Mouse (Mus musculus) frontal cortex, postnatal 14 days (tissue): ENCODE measurements around the gene Med18.
"Not testable (repeated sequence)": the region's sequence is repeated elsewhere in the genome, so short reads cannot be mapped to it uniquely, and the experiment has no call there.

Experiments used
- DNase-seq, 2 experiments: peaks; one replicate each; pipeline ENCODE4 v3.0.0; 2022; ENCODE audit warnings: low spot score in 2 of 2

Med18 gene

DNA sequence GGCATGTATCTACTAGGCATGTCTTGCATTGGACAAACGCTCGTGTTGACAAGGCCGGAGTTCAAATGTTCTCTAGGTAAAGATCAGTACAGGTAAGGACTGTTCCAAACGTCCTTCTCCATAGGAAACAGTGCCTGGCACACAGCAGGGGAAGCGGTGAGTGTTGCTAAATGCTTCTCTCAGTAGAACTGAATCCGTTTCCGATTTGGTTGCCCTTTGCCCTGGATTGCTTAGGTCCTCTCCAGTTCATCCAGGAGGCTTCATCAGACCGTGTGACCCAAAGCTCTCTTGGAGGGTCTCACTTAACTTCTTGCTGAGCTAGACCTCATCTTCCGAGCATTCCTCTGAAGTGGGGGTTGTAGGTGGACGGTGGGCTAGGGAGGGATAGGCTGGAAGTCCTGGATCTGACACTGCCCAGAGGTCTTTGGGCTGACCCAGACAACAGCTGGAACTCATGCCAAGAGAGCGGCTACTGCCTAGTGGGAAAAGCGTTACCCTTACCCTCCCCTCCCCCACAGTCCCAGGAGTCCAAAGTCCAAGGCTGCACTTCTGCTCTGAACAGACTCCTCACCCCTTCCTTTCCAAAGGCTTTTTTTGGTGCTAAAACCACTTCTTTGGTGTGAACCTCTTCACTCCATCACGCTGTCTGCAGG lies 19.4 kb upstream of the Med18 start:
- no peak for DNase-seq

DNA sequence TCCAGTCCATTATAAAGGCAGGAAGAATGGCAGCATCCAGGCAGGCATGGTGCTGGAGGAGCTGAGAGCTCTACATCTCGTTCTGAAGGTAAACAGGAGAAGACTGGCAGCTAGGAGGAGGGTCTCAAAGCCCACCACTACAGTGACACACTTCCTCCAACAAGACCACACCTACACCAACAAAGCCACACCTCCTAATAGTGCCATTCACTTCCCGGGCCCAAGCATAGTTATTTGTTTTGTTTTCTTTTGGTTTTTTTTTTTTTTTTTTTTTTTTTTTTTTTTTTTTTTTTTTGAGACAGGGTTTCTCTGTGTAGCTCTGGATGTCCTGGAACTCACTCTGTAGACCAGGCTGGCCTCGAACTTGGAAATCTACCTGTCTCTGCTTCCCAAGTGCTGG lies 18.4 kb upstream of the Med18 start:
- not testable (repeated sequence) for DNase-seq

DNA sequence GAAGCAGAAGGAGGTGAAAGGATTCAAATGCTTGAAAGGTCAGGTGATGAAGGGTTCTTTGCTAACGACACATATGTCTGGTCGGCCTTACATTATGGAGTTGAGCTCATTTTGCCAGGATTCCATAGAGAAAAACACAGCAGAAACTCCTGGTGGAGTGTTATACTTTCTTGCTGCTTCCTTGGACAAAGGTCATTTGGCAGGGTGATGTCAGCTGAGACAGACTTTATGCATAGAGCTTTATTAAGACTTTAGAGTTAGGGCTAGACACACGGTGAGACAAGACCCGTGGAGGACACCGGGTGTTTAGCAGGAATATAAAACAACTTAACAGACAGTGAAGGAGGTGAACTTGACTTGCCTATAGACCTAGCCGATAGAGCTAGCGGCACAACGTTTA lies 14.1 kb upstream of the Med18 start:
- DNase-seq: no peak

DNA sequence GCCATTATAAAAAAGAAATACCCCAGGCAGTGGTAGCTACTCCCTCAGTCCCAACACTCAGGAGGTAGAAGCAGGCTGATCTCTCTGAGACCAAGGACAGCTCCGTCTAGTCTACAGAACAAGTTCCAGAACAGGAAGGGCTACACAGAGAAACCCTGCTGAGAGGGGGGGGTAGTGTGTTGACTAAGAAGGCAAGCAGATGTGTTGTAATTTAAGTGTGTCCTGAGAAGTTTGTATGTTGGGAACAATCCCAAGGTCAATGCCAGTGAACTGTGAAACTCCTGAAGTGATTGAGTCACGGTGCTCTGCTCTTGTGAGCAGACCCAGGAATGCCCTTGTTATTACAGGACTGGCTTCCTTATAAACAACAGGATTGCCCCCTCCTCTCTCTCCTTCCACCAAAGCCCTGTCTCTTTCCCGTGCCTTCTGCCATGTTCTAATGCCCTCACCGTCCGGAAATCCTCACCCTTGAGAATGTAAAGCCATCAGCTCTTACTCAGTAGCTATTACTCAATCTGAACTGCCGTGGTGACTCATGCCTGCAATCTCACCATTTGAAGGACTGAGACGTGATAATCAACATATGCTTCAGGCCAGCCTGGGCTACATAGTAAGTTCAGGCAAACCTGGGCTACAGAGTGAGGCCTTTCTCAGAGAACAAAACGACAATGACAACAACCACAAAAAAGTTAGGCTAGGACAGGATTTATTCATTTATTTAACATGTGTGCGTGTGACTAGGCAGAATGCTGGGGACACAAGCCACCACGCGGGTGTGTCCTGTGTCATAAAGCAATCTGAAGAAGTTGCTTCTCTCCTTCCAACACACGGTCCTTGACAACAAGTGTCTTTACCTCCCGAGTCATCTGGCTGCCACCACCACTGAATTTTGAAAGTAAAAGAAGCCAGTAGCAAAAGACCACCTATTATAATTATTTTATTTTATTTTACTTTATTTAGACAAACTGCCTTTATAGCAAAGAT lies 12.5 kb upstream of the Med18 start:
- no peak for DNase-seq

DNA sequence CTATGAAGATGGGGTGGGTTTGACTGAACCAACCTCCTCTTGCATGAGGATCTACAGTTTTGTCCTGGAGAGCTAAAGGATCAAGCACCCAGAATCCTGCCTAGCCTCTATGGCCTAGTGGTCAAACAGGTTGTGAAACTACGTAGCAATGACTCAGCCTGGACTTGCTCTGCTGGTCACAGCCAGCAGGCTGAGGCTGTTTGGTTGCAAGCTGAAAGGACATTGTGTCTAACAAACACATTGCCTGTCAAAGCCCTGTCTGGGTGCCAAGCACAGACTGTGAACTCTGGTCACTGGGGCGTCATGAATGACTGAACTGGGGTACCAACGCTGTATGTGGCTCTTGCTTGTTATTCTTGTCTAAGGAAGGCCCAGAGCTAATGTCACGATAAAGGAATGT lies 10.9 kb upstream of the Med18 start:
- no peak for DNase-seq

DNA sequence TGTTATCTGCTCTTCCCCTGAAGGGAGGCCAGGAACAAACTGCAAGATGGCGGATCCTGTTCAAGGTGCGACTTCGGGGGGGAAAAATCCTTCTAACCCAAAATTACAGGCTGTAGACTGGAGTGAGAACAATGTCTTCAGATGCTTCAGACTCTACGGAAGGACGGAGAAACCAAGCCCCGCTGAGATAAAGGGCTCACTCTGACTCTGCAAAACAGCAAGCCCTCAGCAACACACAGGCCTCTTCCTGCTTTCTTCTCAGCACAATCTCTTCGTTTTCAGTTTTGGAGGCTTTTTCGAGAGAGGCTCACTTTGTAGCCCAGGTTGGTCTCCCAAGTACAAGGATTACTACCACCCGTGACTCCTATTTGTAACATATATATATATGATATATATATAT lies 9.7 kb upstream of the Med18 start:
- no peak for DNase-seq

DNA sequence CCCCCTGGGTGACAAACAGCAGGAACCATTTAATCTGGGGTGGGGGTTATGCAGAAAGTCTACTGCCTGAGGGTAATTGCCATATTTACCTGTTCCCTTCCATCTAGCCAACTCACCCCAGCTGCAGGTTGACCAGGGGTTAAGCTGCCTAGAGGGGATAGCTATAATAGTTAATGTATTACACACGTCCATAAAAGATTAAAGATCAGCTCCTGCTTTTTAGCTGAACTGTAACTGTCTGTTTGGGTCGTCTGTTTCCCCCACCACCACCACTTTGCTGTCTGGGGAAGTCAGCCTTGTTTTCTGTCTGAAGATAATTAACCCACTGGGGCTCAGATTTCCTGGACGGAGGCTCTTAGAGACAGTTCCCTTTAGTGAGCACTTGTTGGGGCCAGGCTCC lies 6.2 kb upstream of the Med18 start:
- no peak for DNase-seq

DNA sequence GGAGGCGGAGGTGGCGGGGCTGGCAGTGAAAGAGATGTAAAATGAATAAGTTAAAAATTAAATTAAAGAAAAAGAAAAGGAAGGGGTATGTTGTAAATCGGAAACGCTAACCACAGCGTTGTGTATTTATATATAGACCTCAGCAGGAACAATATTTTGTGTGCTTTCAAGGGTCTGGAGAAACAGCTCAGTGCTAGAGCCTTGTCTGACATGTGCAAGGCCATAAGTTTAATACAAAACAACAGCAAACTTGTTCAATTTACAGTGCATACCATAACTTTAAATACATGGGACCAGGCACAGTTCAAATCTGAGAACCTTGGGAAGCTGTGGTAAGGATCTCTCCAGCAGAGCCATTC lies 513 bp upstream of the Med18 start:
- no peak for DNase-seq

DNA sequence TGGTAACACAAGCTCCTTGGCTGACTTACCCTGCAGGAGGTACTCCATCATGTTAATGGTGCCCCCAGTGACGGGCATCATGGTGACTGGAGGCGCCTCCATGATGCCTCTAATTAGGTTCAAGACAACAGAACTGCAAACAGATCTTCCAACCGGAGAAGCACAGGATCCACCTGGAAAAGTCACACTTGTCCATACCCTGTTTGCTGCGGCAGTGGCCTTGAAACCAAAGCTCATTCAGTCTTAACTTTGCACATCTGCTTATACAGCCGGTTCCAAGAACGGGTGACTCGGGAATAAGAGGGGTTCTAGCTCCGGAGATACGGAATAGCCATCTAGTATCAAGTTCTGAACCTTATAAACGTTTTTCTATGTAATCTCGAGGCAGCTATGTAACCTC lies 885 bp downstream of the Med18 start:
- DNase-seq: no peak

DNA sequence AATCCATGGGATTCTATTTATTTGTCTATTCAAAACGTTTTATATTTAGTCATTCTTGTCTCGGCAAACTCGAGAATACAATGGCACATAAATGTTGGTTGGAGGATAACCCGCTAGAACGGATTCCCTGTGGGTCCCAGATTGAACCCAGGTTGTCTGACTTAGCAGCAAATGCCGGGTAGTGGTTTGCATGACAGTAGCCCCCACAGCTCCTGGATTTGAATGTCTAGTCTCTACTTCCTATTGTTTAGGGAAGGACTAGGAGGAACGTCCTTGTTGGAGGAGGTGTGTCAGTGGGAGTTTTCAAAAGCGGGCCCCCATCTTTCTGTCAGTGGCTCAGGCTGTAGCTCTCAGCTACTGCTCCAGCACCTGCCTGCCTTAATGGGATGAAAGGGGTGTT lies 3.5 kb downstream of the Med18 start:
- DNase-seq: no peak

DNA sequence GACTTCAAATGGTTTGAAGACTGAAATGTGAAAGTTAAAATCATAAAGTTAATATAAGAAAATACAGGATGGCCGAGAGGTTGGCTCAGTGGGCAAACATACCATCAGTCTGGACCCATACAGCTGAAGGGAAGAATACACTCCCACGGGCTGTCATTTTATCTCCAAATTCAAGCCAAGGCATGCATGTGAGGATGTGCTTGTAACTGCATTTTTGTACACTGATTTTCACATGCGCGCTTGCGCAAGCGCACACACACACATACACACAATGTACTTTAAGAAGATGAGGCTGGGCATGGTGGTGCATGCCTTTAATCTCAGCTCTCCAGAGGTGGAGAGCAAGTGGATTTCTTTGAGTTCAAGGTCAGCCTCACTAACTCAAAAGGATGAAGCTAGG lies 8.2 kb downstream of the Med18 start:
- DNase-seq: no peak

DNA sequence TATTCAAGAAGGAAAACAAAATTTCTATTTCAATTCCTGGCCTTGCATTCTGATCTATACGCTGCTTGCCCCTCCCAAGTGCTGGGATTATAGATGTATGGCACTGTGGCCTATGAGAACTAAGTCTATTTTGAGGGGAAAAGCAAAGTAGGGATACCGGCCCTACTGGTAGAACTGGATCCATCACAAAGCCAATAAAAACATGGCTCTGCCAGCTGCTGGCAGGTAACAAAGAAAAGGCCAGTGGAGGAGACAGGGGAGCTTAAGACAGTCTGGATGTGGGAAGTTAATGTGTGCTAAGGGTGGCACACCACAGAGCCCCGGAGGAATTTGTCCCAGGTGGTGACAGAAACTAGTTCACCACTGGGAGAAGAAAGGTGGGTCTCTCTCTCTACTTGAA lies 8.6 kb downstream of the Med18 start:
- no peak for DNase-seq

DNA sequence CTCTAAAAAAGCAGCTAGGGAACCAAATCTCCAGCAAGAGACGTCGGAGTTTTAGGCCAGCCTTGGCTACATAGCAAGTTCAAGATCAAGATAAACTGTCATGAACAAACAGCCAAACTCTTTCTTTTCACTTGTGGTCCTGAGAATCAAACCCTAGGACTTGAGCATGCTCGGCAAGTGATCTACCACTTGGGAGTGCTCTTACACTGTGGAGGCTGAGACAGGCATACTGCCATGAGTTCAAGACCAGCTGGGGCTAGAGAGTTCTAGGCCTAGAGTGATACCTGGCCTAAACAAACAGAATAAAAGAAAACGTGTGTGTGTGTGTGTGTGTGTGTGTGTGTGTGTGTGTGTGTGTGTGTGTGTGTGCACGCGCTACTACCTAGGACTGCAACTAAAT lies 9.5 kb downstream of the Med18 start:
- no peak for DNase-seq

DNA sequence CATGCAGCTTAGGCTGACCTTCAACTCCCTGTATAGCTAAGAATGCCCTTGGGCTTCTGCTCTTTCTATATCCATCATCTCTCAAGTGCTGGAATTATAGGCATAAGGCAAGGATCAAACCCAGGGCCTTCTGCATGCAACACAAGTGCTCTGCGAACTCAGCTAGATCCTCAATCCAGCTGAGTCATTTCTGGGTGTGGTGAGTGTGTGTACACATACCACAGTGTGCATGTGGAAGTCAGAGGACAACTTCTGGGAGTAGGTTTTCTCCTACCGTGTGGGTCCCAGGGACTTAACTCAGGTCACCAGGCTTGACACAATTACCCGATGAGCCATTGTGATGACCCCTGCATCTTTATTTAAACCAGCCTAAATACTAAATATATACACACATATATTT lies 13.9 kb downstream of the Med18 start:
- DNase-seq: no peak

DNA sequence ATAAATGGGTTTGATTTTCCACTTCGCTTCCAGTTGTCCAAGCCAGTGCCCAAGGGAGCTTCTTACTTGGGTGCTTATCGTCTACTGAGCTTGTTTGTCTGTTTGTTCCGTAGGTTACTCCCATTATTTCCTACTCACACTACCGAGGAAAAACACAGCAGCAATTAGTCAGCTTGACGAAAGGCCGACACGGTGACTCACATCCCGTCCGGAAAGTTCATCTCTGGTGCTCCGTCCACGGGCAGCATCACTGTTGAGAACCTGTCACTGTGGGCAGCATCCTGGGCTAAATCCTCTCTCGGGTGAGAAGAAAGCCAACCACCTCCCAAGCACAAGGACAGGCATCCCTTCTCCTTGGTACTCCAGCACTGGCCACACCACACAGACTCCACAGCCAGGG lies 17.6 kb downstream of the Med18 start:
- no peak for DNase-seq

DNA sequence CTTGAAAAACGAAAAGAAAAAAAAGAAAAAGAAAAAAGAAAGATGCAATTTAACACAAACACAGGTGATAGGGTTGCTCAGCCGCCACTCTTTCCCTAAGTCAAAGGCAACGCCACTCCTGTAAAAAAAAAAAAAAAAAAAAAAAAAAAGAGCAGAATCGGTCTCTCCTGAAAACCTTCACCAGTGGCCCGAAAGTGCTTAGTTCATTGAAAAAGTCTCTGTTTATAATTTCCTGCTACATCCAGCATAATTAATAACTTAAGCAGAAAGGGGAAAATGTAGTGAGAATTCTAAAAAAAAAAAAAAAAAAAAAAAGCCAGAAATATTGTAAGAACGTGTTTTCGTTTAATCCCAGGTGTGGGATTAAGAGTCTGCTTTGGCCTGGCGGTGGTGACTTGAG lies 19.2 kb downstream of the Med18 start:
- DNase-seq: no peak

DNA sequence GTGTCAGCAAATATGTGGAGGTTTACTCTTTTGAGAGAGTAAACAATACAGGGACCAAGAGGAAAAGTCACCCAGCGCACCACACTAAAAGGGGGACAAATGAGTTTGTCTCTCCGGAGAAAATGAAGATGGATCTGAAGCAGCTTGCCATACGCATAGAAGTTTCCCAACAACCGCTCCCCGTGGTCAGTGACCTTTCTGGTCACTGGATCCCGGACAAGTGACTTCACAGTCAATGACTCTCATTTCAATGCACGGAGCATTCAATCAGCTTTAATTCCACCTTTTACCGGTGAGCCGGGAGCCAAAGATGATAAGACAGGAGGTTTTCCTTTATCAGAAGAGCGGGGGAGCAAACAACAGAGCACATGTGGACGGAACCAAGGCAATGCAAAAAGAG lies 25.9 kb downstream of the Med18 start:
- no peak for DNase-seq

DNA sequence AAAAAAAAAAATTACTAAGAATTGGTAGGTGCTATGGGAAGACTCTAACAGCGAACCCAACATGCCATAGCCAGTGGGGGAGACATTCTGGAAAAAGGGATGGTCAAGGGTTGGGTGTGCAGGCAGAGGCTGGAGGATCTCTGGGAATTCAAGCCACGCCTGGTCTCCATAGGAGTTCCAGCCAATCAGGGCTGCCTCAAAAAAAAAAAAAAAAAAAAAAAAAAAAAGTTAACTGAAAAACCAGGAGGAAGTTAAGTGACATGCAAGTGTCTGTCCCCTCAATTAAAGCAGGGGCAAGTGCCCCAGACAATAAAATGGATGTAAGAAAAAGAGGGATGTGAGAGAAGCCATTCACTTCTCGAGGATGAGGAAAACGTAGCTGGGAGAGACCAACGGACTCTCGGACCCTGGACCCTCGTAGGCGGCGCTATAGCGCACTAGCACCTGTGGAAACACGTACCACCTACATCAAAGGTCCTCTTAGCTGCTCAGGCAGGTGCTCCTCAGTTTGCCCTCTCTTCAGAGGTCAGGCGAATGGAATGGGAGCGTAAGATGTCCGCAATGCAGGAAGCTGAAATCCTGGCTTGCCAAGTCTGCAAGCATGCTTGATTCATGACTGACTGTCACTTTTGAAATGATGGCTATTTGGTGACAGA lies 30.9 kb downstream of the Med18 start:
- no peak for DNase-seq

DNA sequence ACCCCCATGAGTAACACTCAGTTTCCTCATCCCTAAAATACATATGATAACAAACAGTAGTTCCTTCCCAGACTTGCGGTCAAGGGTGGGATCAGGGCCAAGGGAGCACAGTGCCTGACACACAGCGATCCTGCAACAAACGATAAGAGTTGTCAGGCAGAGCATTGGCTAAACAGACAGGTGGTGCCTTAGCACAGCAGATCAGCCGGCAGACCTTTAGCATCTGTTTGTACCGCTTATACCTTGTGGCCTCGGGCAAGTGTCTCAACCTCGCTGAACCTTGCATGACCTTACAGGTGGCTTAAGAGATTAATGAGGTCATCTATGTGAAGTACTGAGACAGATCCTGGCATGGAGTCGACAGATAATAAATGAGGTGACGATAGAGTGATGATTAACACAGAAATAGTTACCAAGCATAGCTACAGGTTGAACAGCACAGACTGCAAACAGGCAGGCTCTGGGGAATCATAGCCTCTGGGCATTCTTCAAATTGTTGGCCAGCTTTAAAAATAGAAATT lies 35.6 kb downstream of the Med18 start:
- DNase-seq: no peak

DNA sequence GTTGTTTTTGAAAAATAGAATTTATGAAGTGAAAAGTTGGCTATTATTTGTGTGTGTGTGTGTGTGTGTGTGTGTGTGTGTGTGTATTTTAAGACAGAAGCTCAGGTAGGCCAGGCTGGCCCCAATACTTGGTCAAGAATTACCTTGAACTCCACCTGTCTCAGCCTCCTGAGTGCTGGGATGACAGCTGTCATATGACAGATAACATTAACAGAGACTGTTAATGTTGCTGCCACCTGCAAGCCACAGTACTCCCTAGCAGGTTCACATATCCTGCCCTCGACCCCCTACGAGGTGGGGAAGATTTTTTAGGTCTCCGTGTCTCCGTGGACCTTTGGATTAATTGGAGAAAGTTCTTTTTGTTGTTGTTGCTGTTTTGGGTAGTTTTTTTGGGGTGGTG lies 36.2 kb downstream of the Med18 start:
- no peak for DNase-seq

DNA sequence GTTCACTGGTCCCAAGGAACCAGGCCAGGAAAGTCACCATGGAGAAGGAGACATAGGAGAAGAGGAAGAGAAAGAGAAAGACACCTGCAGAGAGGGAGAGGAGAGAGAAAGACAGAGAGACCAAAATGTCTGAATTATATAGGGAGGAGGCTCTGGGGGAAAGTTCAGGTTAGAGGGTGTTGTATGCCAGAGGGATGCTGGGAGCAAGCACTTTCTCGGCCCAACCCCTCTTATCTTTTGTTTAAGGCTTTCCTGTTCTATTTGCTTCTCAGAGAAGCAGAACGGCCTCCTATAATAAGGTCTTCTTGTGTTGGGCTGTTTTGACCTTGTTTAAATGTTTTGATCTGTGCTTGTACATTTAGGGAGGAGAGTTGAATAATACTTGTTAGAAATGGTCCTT lies 37.7 kb downstream of the Med18 start:
- DNase-seq: no peak

DNA sequence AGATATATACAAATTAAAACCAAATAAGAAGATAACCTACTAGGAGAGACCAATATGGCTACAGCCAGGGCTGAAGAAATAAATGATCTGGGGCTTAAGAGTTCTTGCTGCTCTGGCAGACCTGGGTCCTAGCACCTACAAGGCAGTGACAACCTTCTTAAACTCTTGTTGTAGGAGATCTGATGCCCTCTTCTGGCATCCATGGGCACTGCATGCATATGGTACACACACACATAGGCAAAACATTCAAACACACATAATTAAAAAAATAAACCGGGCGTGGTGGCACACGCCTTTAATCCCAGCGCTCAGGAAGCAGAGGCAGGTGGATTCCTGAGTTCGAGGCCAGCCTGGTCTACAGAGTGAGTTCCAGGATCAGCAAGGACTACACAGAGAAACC lies 39.0 kb downstream of the Med18 start:
- no peak for DNase-seq
